Mouse (Mus musculus) lung, postnatal 0 days (tissue): ENCODE measurements around the gene Atf4.

Experiments used
- CTCF ChIP-seq: IDR thresholded peaks from 2 replicates; pipeline ENCODE4 v1.5.1; 2016; ENCODE audit warnings: antibody characterized with exemption, mild to moderate bottlenecking
- EP300 ChIP-seq: IDR thresholded peaks from 2 replicates; pipeline ENCODE4 v1.6.1; 2016; ENCODE audit warnings: antibody characterized with exemption, mild to moderate bottlenecking, control low read depth

- TF ChIP-seq CTCF (no peak), EP300 (no peak)
These were observed 6.1 kb downstream of the Atf4 start for GRCm38 (mm10) chr15:80261100-80261499.
